Mouse (Mus musculus): ENCODE measurements around the gene Hrnr. TPM values are rescaled to one million over a fixed set of nuclear protein-coding genes. Genes with fewer than 3 reads are reported as not detected.

Hrnr gene
- polyA plus RNA-seq, 1 experiment from 2014 or later, result not detected

- no peak overlapping the region for H3K27ac ChIP-seq
- peaks cover 6% of the 10 kb centered on the region; the same call in 1 of the 2 replicates for H3K27me3 ChIP-seq (ENCODE audit: low read depth, poor library complexity, severe bottlenecking)
- no peak overlapping the region for H3K4me3 ChIP-seq
- no peak for DNase-seq (ENCODE audit: low spot score)
- H3K4me1 ChIP-seq, result no peaks in the 10 kb centered on the region
- H3K36me3 ChIP-seq, result no peaks in the 10 kb centered on the region
- no peaks in the 10 kb centered on the region for H3K9me3 ChIP-seq (replicated peaks)
- 58% methylated on average over 3 of the region's 3 CpGs for WGBS
Measured at GRCm38 (mm10) chr3:93366966-93367575, 47.5 kb downstream of the Hrnr start.

- WGBS, result 64% methylated on average over 1 of the region's 1 CpGs
- Histone ChIP-seq H3K4me1 (no peaks in the 10 kb centered on the region), H3K36me3 (no peaks in the 10 kb centered on the region), H3K27me3 (ENCODE audit: low read depth, poor library complexity, severe bottlenecking) (no peaks in the 10 kb centered on the region), H3K4me3 (no peak overlapping the region), H3K9me3 (replicated peaks) (no peaks in the 10 kb centered on the region), H3K27ac (no peak overlapping the region)
- DNase-seq (ENCODE audit: low spot score), result no peak
Measured at GRCm38 (mm10) chr3:93368171-93368570, 48.6 kb downstream of the Hrnr start.

DNA sequence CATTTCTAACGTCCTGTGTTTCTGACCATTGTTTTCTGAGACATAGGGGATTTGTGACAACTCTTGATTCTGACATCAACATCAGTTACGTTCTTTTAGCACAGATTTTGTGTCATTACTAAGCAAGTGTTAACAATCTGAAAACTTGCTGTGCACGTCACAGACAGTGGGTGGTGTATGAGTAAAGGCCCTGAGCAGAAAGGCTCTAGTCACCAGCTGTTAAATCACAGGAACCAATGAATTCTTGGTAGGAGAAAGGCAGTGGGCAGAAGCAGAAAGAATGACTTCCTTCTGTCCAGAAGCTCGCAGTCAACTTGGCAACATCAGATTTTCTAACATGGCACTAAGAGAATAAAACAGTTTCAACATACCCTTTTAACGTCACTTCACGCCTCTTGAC, 53.9 kb downstream of the Hrnr start:
- Histone ChIP-seq H3K27me3 (ENCODE audit: low read depth, poor library complexity, severe bottlenecking) (no peaks in the 10 kb centered on the region), H3K9me3 (replicated peaks) (no peaks in the 10 kb centered on the region), H3K4me1 (no peaks in the 10 kb centered on the region), H3K36me3 (no peaks in the 10 kb centered on the region), H3K27ac (no peak overlapping the region), H3K4me3 (no peak overlapping the region)
- 83% methylated on average over 6 of the region's 6 CpGs for WGBS
- no peak for DNase-seq (ENCODE audit: low spot score)

DNA sequence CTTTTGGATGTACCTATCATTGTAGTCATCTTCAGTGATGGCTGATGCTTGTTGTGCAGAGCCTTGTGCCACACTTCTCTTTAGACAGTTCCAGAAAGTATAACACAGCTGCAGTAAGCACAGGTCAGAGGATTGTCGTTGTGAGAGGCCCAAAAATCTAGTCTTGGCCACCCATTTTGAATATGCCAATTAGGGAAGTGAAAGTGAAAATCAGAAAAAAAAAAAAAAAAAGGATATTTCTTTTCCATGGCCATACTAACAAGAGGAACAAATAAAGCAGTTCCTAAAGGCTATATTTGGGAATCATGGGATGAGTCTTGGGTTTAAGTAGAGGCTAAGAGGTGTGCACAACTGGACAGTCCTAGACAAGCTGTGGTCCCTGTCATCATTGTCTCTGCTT, 55.6 kb downstream of the Hrnr start:
- Histone ChIP-seq H3K9me3 (replicated peaks) (no peaks in the 10 kb centered on the region), H3K27me3 (ENCODE audit: low read depth, poor library complexity, severe bottlenecking) (no peaks in the 10 kb centered on the region), H3K4me1 (no peaks in the 10 kb centered on the region), H3K4me3 (no peak overlapping the region), H3K36me3 (no peaks in the 10 kb centered on the region), H3K27ac (no peak overlapping the region)
- 85% methylated on average over 1 of the region's 1 CpGs for WGBS
- no peak for DNase-seq (ENCODE audit: low spot score)

DNA sequence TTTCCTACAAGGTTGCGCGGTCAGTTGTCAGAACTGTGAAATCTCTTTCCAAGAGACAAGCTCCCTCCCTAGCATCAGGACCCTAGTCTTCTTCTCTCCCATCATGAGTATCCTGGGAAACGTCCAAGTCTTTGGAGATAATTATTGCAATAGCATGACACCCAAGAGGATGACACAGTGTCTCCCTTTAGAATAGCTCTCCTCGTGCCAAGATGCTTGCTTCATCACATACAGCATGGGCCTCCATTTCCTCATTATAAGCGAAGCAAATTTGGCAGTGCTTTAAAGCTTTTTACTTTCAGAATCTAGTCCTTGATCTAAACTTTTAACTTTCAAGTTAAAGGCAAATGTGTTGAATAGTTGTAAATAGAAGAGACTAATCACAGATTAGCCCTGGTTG, 56.1 kb downstream of the Hrnr start:
- DNase-seq (ENCODE audit: low spot score), result no peak
- Histone ChIP-seq H3K27me3 (ENCODE audit: low read depth, poor library complexity, severe bottlenecking) (no peaks in the 10 kb centered on the region), H3K4me1 (no peaks in the 10 kb centered on the region), H3K9me3 (replicated peaks) (no peaks in the 10 kb centered on the region), H3K36me3 (no peaks in the 10 kb centered on the region), H3K27ac (no peak overlapping the region), H3K4me3 (no peak overlapping the region)
- 92% methylated on average over 5 of the region's 5 CpGs for WGBS

DNA sequence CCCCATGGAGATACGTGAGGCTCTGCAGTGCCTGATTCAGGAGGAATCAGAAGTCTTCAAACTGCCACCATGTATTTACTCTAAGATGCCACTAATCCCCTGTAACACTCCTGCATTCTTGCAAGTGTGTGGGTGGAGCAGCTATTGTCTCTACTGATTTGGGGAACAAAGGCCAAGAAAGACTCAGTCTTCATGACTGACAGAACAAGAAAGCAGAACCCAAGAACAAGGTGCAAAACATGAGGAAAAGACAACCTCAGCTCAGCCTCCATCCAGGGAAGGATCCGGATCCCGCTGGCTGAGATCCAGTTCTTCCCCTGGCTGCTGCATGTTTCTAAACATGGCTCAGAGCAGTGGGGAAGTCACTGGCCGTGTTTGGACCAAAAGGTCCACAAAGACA, 58.6 kb downstream of the Hrnr start:
- Histone ChIP-seq H3K36me3 (no peaks in the 10 kb centered on the region), H3K27me3 (ENCODE audit: low read depth, poor library complexity, severe bottlenecking) (no peaks in the 10 kb centered on the region), H3K4me3 (no peak overlapping the region), H3K27ac (no peak overlapping the region), H3K9me3 (replicated peaks) (no peaks in the 10 kb centered on the region), H3K4me1 (no peaks in the 10 kb centered on the region)
- 75% methylated on average over 4 of the region's 4 CpGs for WGBS
- DNase-seq (ENCODE audit: low spot score), result no peak

Other genes starting within 250 kb of the Hrnr start
- not detected in 2 replicates for gene Crnn, start 175.0 kb upstream of the Hrnr start, polyA plus RNA-seq (2016; fragmentation: Nextera tagmentation; extraction: Ambion mirVana)
- not detected in 2 replicates for gene Flg2, start 122.5 kb upstream of the Hrnr start, polyA plus RNA-seq (2016; fragmentation: Nextera tagmentation; extraction: Ambion mirVana)
- gene Flg, start 46.2 kb upstream of the Hrnr start, polyA plus RNA-seq (2016; fragmentation: Nextera tagmentation; extraction: Ambion mirVana), result not detected in 2 replicates
- gene Rptn, start 74.0 kb downstream of the Hrnr start, polyA plus RNA-seq (2016; fragmentation: Nextera tagmentation; extraction: Ambion mirVana), result not detected in 2 replicates
- 0.16 and 0.21 TPM in 2 replicates for gene Tchh, start 122.6 kb downstream of the Hrnr start, polyA plus RNA-seq (2016; fragmentation: Nextera tagmentation; extraction: Ambion mirVana)
- gene Tchhl1, start 149.0 kb downstream of the Hrnr start, polyA plus RNA-seq (2016; fragmentation: Nextera tagmentation; extraction: Ambion mirVana), result not detected in 2 replicates
- 241 and 293 TPM in 2 replicates for gene S100a11, start 200.7 kb downstream of the Hrnr start, polyA plus RNA-seq (2016; fragmentation: Nextera tagmentation; extraction: Ambion mirVana)
- 74.9 and 78.4 TPM in 2 replicates for gene S100a10, start 235.3 kb downstream of the Hrnr start, polyA plus RNA-seq (2016; fragmentation: Nextera tagmentation; extraction: Ambion mirVana)

All from limb, embryonic 10.5 days (tissue).